Mouse (Mus musculus) C2C12 (cell line): ENCODE measurements around the gene Elovl6.

Experiments used
- CTCF ChIP-seq: IDR thresholded peaks from one replicate; pipeline ENCODE4 v1.5.1; 2011; ENCODE audit not compliant: control insufficient read depth, insufficient read depth, insufficient read length
- MYOD1 ChIP-seq: IDR thresholded peaks from one replicate; pipeline ENCODE4 v1.6.1; 2011; ENCODE audit warnings: low read depth; ENCODE audit not compliant: control insufficient read depth, insufficient read length
- USF1 ChIP-seq: IDR thresholded peaks from one replicate; pipeline ENCODE4 v1.6.1; 2011; ENCODE audit warnings: low read depth, mild to moderate bottlenecking, control low read depth, moderate library complexity

DNA sequence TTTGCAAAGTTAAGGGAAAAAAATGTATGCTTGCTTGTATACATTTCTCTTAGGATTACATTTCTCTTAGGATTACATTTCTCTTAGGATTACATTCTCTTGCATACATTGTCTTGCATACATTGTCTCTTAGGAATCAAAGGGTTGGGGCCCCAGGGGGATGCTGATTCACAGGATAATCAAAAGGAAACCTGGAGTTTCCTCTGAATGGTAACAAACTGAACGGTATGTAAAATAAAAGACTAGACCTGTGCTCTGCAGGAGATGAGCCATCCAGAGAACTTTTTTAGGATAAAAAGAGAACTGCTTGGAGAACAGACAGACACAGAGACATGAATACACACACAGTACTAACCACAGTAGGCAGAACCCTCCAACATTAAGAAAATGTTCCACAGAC is 118.8 kb downstream of the Elovl6 start:
- TF ChIP-seq CTCF (no peak), USF1 (no peak), MYOD1 (no peak)
